Mouse (Mus musculus): Measurements from ENCODE around the gene Atp10a. TPM values are rescaled to one million over a fixed set of nuclear protein-coding genes. Genes with fewer than 3 reads are reported as not detected.

Atp10a gene
- polyA plus RNA-seq, 1 experiment from 2014 or later, result 1.4 TPM

DNA sequence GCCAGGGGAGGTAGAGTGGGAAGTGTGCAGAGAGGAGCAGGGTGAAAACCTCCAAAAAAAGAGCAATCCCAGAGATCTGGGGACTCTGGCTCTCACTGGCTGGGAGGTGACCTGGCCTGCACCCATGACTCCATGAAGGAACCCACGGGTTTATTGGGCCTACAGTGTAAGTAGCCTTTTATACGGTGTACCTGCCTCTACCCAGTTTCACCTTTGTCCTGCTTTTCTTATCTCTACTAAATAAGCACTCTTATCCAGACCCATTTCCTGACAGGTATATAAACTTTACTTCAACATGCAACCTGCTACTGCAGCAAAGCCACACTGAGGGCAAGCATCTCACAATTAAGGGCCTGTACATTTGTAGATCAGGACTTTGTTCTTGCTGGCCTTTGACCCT, 184.4 kb downstream of the Atp10a start:
- no peak overlapping the region for H3K27ac ChIP-seq (ENCODE audit: low read length)
- no peaks in the 10 kb centered on the region for H3K27me3 ChIP-seq (replicated peaks; ENCODE audit: control insufficient read depth, insufficient read depth, low read length)
- no peaks in the 10 kb centered on the region for H3K9me3 ChIP-seq (ENCODE audit: control insufficient read depth, low read length)
- no peak overlapping the region for H3K9ac ChIP-seq (replicated peaks; ENCODE audit: low read depth, low read length)
- WGBS, result 97% methylated on average over 2 of the region's 2 CpGs
- no peak overlapping the region for H3K4me2 ChIP-seq (ENCODE audit: low read length)
- H3K4me1 ChIP-seq (replicated peaks; ENCODE audit: control insufficient read depth, insufficient read depth, low read length), result peaks cover 20% of the 10 kb centered on the region
- no peak for ATAC-seq
- H3K36me3 ChIP-seq (ENCODE audit: control insufficient read depth, insufficient read depth), result no peaks in the 10 kb centered on the region
- H3K4me3 ChIP-seq (replicated peaks; ENCODE audit: low read length), result no peak overlapping the region

DNA sequence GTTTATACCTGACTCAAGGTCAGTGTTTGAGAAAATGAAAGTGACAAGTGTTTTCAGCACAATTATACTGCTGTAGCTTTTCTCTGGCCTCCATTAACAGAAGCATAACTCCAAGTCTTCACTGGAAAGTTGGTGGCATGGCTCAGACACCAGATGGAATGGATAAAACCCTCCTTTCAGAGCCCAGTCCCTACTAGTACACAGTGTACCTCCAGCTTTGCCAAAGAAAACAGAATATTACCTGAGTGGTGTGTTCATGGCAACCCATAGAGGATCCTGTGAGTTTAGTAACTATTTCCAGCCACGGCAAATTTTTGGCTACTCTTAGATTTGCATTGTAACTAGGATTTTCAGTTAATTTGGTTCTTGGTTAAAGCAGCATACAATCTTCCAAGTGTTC, 185.1 kb downstream of the Atp10a start:
- Histone ChIP-seq H3K27ac (ENCODE audit: low read length) (no peak overlapping the region), H3K9ac (replicated peaks; ENCODE audit: low read depth, low read length) (no peak overlapping the region), H3K4me2 (ENCODE audit: low read length) (no peak overlapping the region), H3K4me1 (replicated peaks; ENCODE audit: control insufficient read depth, insufficient read depth, low read length) (peaks cover 20% of the 10 kb centered on the region), H3K9me3 (ENCODE audit: control insufficient read depth, low read length) (no peaks in the 10 kb centered on the region), H3K4me3 (replicated peaks; ENCODE audit: low read length) (no peak overlapping the region), H3K27me3 (replicated peaks; ENCODE audit: control insufficient read depth, insufficient read depth, low read length) (no peaks in the 10 kb centered on the region), H3K36me3 (ENCODE audit: control insufficient read depth, insufficient read depth) (no peaks in the 10 kb centered on the region)
- WGBS, result 79% methylated on average over 1 of the region's 1 CpGs
- no peak for ATAC-seq

DNA sequence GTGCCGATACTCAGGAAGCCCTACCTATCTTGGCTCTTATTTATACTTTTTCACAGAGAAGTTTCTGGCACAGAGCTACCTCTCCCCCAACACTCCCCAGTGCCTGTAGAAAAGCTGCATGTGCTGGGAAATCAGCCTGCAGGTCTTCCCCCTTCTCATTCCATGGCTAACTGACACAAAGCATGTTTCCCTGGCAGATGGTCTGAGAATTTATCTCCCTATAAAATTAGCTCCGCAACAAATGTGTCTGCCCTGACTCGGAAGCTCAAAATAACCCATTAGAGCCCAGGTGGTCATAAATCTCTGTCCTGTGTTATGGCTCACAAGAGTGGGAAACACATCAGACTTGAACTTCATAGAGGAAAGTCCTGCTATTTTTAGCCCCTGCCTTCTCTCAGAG, 186.9 kb downstream of the Atp10a start:
- Histone ChIP-seq H3K27me3 (replicated peaks; ENCODE audit: control insufficient read depth, insufficient read depth, low read length) (no peaks in the 10 kb centered on the region), H3K4me1 (replicated peaks; ENCODE audit: control insufficient read depth, insufficient read depth, low read length) (peaks cover 20% of the 10 kb centered on the region), H3K36me3 (ENCODE audit: control insufficient read depth, insufficient read depth) (no peaks in the 10 kb centered on the region), H3K9me3 (ENCODE audit: control insufficient read depth, low read length) (no peaks in the 10 kb centered on the region), H3K9ac (replicated peaks; ENCODE audit: low read depth, low read length) (no peak overlapping the region), H3K4me3 (replicated peaks; ENCODE audit: low read length) (no peak overlapping the region), H3K4me2 (ENCODE audit: low read length) (no peak overlapping the region), H3K27ac (ENCODE audit: low read length) (peak overlapping the region; percentile 91)
- WGBS, result 19% methylated on average over 3 of the region's 3 CpGs
- ATAC-seq, result no peak

DNA sequence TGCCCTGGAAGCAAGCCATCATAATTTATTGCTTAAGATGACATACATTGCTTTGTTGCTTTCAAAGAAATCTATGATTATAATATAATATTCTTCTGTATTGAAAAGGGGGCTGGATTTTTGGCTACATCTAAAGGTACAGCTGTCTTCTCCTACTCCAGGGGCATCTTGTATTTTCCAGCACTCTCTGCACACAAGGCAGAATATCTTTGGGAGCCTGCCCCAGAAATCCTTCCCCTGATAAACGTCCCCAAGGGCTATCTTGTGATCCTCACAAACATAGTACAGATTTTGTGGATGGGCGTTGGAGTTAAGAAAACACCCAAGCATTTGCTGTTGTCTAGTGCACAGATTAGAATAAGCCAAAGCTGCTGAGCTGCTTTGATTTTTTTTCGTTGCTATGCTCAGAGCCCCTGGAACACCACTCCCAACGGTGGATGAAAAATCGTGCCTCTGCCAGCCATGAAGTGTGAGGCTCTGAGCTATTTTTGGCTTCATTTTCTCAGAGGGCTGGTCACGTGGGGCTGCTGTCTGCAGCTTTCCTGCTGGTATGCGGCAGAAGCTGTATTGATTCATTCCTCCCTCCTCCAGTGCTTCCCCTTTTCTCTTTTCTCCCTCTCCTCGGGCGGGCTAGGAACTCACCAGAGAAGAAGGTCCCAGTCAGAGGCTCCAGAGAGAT, 187.9 kb downstream of the Atp10a start:
- Histone ChIP-seq H3K4me3 (replicated peaks; ENCODE audit: low read length) (peak overlapping the region; percentile 21), H3K4me1 (replicated peaks; ENCODE audit: control insufficient read depth, insufficient read depth, low read length) (peaks cover 20% of the 10 kb centered on the region), H3K36me3 (ENCODE audit: control insufficient read depth, insufficient read depth) (no peaks in the 10 kb centered on the region), H3K4me2 (ENCODE audit: low read length) (peak overlapping the region; percentile 50), H3K9me3 (ENCODE audit: control insufficient read depth, low read length) (no peaks in the 10 kb centered on the region), H3K27me3 (replicated peaks; ENCODE audit: control insufficient read depth, insufficient read depth, low read length) (no peaks in the 10 kb centered on the region), H3K9ac (replicated peaks; ENCODE audit: low read depth, low read length) (peak overlapping the region; percentile 39; the same call in 1 of the 2 replicates), H3K27ac (ENCODE audit: low read length) (peak overlapping the region; percentile 95)
- WGBS, result under 1% methylated on average over 8 of the region's 9 CpGs
- peak; percentile 98 for ATAC-seq

DNA sequence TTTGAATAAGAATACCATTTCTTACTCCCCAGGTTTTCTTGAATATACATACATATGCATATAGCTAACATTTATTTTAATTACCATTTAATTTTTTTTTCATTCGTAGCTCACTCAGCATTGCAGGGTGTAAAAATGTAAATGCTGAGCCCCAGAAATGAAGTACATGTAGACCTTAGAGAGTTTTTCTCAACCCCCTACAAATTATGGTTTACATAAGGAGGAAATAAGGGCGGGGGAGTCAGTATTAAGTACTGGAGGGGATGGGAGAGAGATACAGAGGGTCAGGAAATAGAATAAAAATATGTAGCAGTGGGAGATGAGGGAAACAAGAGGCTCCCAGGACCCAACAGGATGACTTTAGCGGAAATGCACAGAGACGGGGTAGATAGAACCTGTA, 188.5 kb downstream of the Atp10a start:
- ATAC-seq, result no peak; the same call in 1 of the 2 replicates
- no peaks in the 10 kb centered on the region for H3K36me3 ChIP-seq (ENCODE audit: control insufficient read depth, insufficient read depth)
- peak overlapping the region; percentile 50 for H3K4me2 ChIP-seq (ENCODE audit: low read length)
- H3K27ac ChIP-seq (ENCODE audit: low read length), result peak overlapping the region; percentile 95
- no peaks in the 10 kb centered on the region for H3K9me3 ChIP-seq (ENCODE audit: control insufficient read depth, low read length)
- H3K4me3 ChIP-seq (replicated peaks; ENCODE audit: low read length), result no peak overlapping the region
- WGBS, result 32% methylated on average over 4 of the region's 4 CpGs
- no peaks in the 10 kb centered on the region for H3K27me3 ChIP-seq (replicated peaks; ENCODE audit: control insufficient read depth, insufficient read depth, low read length)
- H3K4me1 ChIP-seq (replicated peaks; ENCODE audit: control insufficient read depth, insufficient read depth, low read length), result peaks cover 20% of the 10 kb centered on the region
- H3K9ac ChIP-seq (replicated peaks; ENCODE audit: low read depth, low read length), result no peak overlapping the region

DNA sequence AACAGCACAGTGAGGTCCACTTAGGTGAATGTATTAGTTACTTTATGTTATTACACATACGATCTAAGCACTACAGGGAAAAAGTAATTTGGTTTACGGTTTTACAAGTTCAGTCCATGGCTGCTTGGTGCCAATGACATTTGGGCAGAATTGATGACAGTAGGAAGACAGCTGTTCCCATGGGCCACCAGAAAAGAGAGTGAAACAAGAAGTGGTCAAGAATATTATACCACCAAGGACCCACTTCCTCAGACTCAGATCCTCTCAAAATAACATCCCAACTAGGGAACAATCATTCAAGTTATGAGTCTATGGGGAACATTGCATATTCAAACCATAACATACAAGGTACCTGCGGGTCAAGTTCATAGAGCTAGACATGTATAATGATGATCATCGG, 203.0 kb downstream of the Atp10a start:
- Histone ChIP-seq H3K9me3 (ENCODE audit: control insufficient read depth, low read length) (no peaks in the 10 kb centered on the region), H3K4me3 (replicated peaks; ENCODE audit: low read length) (no peak overlapping the region), H3K4me1 (replicated peaks; ENCODE audit: control insufficient read depth, insufficient read depth, low read length) (no peaks in the 10 kb centered on the region), H3K4me2 (ENCODE audit: low read length) (no peak overlapping the region), H3K9ac (replicated peaks; ENCODE audit: low read depth, low read length) (no peak overlapping the region), H3K36me3 (ENCODE audit: control insufficient read depth, insufficient read depth) (no peaks in the 10 kb centered on the region), H3K27ac (ENCODE audit: low read length) (no peak overlapping the region), H3K27me3 (replicated peaks; ENCODE audit: control insufficient read depth, insufficient read depth, low read length) (no peaks in the 10 kb centered on the region)
- ATAC-seq, result no peak
- WGBS, result 96% methylated on average over 4 of the region's 4 CpGs

DNA sequence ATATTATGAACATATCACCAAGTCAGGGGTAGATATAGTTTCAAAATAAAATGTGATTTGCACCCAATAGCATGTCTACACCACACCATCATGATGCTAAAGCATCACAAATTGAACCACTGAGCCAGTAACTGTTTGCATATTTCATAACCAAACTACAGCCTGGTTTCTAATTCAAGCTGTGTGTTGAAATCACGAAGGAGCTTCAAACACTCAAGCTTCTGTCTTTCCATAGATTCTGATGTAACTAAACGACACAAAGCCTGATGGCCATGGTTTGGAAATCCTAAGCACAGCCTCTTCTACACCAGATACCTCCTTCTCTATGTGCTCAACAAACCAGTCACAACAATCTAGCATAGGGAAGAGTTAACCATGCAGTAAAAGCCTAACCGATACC, 207.2 kb downstream of the Atp10a start:
- Histone ChIP-seq H3K36me3 (ENCODE audit: control insufficient read depth, insufficient read depth) (no peaks in the 10 kb centered on the region), H3K4me1 (replicated peaks; ENCODE audit: control insufficient read depth, insufficient read depth, low read length) (no peaks in the 10 kb centered on the region), H3K4me2 (ENCODE audit: low read length) (no peak overlapping the region), H3K9me3 (ENCODE audit: control insufficient read depth, low read length) (no peaks in the 10 kb centered on the region), H3K4me3 (replicated peaks; ENCODE audit: low read length) (no peak overlapping the region), H3K9ac (replicated peaks; ENCODE audit: low read depth, low read length) (no peak overlapping the region), H3K27me3 (replicated peaks; ENCODE audit: control insufficient read depth, insufficient read depth, low read length) (no peaks in the 10 kb centered on the region), H3K27ac (ENCODE audit: low read length) (no peak overlapping the region)
- 93% methylated on average over 3 of the region's 3 CpGs for WGBS
- no peak for ATAC-seq

DNA sequence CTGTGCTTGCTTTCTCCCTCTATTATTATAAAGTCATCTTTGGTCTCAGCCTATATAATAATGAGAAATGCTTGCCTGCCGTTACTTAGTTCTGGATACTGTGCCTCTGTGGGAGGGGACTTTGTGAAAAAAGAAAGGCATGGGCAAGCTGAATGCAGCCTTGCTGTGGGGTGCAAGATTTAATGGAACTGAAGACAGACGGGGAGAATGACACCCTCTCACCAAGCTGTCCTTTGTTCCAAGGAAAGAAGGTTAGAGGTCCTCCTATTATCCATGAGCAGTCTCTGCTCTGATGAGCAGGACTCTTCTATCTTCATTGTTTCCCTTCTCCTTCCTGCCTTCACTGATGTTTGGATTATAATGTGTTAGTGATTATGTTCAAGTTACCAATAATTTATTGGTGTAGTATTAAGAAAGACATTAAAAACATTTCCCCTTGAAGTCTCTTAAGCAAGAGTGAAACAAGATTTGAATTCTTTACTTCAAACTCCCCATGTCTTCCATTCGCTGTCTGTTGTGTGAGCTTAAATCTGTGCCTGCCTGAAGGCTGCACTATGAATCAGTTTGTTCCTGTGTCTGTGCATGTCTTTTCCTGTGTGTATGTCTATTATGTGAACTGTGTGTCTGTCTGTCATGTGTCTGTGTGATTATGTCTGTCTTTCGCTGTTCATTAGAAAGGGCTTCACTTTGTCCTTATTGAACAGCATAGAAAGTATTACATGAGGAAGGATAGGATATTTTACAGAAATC, 211.1 kb downstream of the Atp10a start:
- Histone ChIP-seq H3K4me1 (replicated peaks; ENCODE audit: control insufficient read depth, insufficient read depth, low read length) (no peaks in the 10 kb centered on the region), H3K36me3 (ENCODE audit: control insufficient read depth, insufficient read depth) (no peaks in the 10 kb centered on the region), H3K9ac (replicated peaks; ENCODE audit: low read depth, low read length) (no peak overlapping the region), H3K27ac (ENCODE audit: low read length) (no peak overlapping the region), H3K27me3 (replicated peaks; ENCODE audit: control insufficient read depth, insufficient read depth, low read length) (no peaks in the 10 kb centered on the region), H3K4me2 (ENCODE audit: low read length) (no peak overlapping the region), H3K4me3 (replicated peaks; ENCODE audit: low read length) (no peak overlapping the region), H3K9me3 (ENCODE audit: control insufficient read depth, low read length) (no peaks in the 10 kb centered on the region)
- ATAC-seq, result no peak
- 38% methylated on average over 4 of the region's 4 CpGs for WGBS

DNA sequence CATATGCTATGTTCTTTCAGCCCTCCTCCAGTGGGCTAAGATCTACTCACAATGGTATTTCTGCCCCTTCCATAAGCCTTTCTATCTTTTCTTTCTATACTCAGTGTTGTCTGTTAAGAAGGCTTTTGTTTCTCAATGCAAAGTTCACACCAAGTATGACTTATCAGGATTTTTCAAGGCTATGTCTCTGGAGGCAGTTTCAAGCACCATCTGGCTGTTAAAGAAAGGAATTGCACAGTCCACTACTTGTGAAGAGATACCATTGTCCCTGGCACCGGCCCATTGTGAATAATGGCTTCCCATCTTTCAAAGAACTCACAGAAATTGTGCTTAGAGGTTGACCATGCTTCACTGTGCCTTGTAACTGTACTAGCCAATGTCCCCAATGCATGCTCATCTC, 214.7 kb downstream of the Atp10a start:
- no peak overlapping the region for H3K4me3 ChIP-seq (replicated peaks; ENCODE audit: low read length)
- H3K9ac ChIP-seq (replicated peaks; ENCODE audit: low read depth, low read length), result no peak overlapping the region
- no peak for ATAC-seq
- H3K27ac ChIP-seq (ENCODE audit: low read length), result no peak overlapping the region
- H3K4me2 ChIP-seq (ENCODE audit: low read length), result no peak overlapping the region
- H3K27me3 ChIP-seq (replicated peaks; ENCODE audit: control insufficient read depth, insufficient read depth, low read length), result no peaks in the 10 kb centered on the region
- H3K9me3 ChIP-seq (ENCODE audit: control insufficient read depth, low read length), result no peaks in the 10 kb centered on the region
- H3K4me1 ChIP-seq (replicated peaks; ENCODE audit: control insufficient read depth, insufficient read depth, low read length), result no peaks in the 10 kb centered on the region
- no peaks in the 10 kb centered on the region for H3K36me3 ChIP-seq (ENCODE audit: control insufficient read depth, insufficient read depth)
- 63% methylated on average over 1 of the region's 1 CpGs for WGBS
